Mouse (Mus musculus) lung, embryonic 16.5 days (tissue): ENCODE data around the gene Rcbtb1. TPM values are rescaled to one million over a fixed set of nuclear protein-coding genes. Genes with fewer than 3 reads are reported as not detected.
A peak's percentile ranks its signal among the peaks of the same experiment; 100 is the strongest.
"Not testable (repeated sequence)": the region's sequence is repeated elsewhere in the genome, so short reads cannot be mapped to it uniquely, and the experiment has no call there.

Source experiments
- ATAC-seq: fragments of 200-750 bp; cut with Nextera tagmentation; 2 replicates; pipeline ENCODE4 v1.8.0; 2017; ENCODE audit warnings: low read depth, mild to moderate bottlenecking, moderate library complexity
- H3K27ac ChIP-seq: fragments of 300-500 bp; sonication (generic); 2 replicates; pipeline ENCODE4 v1.5.1; 2014; ENCODE audit warnings: mild to moderate bottlenecking, control low read depth, low read length
- H3K27me3 ChIP-seq: fragments of 300-500 bp; sonication (generic); 2 replicates; pipeline ENCODE4 v1.6.1; 2014; ENCODE audit warnings: low read depth, low read length, mixed read lengths; ENCODE audit not compliant: control insufficient read depth, insufficient read depth
- H3K36me3 ChIP-seq: fragments of 300-500 bp; sonication (generic); 2 replicates; pipeline ENCODE4 v1.6.1; 2014; ENCODE audit warnings: low read length; ENCODE audit not compliant: control insufficient read depth, insufficient read depth
- H3K4me1 ChIP-seq: fragments of 300-500 bp; sonication (generic); replicated peaks from 2 replicates; pipeline ENCODE4 v1.6.1; 2014; ENCODE audit warnings: low read length, mixed read lengths; ENCODE audit not compliant: control insufficient read depth, insufficient read depth
- H3K4me2 ChIP-seq: fragments of 300-500 bp; sonication (generic); 2 replicates; pipeline ENCODE4 v1.6.1; 2014; ENCODE audit warnings: low read depth, low read length, control low read depth
- H3K4me3 ChIP-seq: fragments of 300-500 bp; sonication (generic); 2 replicates; pipeline ENCODE4 v1.5.1; 2014; ENCODE audit warnings: mild to moderate bottlenecking, low read length, control low read depth
- H3K9ac ChIP-seq: fragments of 300-500 bp; sonication (generic); 2 replicates; pipeline ENCODE4 v1.6.1; 2014; ENCODE audit warnings: low read length, control low read depth
- H3K9me3 ChIP-seq: fragments of 300-500 bp; sonication (generic); 2 replicates; pipeline ENCODE4 v1.6.1; 2016; ENCODE audit warnings: low read length; ENCODE audit not compliant: control insufficient read depth
- WGBS: fragments of 180-500 bp; shearing (Covaris S2); extraction: QIAGEN DNeasy Blood & Tissue Kit; methylation state at CpG from one replicate; pipeline ENCODE4 v1.1.7; 2014; 5-methylcytosine and 5-hydroxymethylcytosine counted together
- polyA plus RNA-seq: library from polyadenylated mRNA; unstranded; fragments of >200 nt; fragmentation: Nextera tagmentation; extraction: Ambion mirVana; gene quantifications from 2 replicates; pipeline ENCODE4 v1.2.1, GENCODE M21; 2015

Rcbtb1 gene
- polyA plus RNA-seq, 1 experiment from 2014 or later: 43.5 TPM

DNA sequence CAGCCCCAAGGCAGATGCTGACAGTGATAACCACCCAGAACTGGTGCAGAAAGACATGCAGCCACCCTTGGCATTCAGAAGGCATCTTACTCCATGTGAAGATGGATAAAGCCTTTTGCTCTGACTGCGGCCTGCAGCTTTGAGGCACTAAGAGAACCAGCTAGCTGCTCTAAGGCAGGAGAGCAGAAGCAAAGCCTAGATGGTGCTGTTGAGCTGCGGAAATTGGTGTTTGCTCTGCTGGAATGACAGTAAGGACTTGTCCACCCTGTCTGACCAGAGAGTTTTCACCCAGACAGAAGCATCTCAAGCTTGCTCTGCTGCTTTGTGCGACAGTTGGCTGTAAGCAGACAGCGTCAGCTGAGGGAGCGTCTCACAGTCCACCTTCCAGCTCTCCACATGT is 49.3 kb downstream of the Rcbtb1 start:
- 34% methylated on average over 5 of the region's 5 CpGs for WGBS
- H3K4me1 ChIP-seq, H3K9ac ChIP-seq, H3K4me3 ChIP-seq, H3K9me3 ChIP-seq, H3K27me3 ChIP-seq, H3K4me2 ChIP-seq, H3K36me3 ChIP-seq, H3K27ac ChIP-seq, ATAC-seq: not testable (repeated sequence)

DNA sequence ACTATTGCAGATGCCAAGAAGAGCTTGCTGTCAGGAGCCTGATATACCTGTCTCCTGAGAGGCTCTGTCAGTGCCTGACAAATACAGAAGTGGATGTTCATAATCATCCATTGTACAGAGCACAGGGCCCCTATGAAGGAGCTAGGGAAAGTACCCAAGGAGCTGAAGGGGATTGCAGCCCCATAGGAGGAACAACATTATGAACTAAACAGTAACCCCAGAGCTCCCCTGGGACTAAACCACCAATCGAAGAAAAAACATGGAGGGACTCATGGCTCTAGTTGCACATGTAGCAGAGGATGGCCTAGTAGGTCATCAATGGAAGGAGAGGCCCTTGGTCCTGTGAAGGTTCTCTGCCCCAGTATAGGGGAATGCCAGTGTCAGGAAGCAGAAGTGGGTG is 54.9 kb downstream of the Rcbtb1 start:
- not testable (repeated sequence) for ATAC-seq, H3K27me3 ChIP-seq, H3K36me3 ChIP-seq, H3K4me3 ChIP-seq, H3K4me1 ChIP-seq, H3K9ac ChIP-seq, H3K9me3 ChIP-seq, H3K27ac ChIP-seq, H3K4me2 ChIP-seq
- 85% methylated on average over 1 of the region's 1 CpGs for WGBS

DNA sequence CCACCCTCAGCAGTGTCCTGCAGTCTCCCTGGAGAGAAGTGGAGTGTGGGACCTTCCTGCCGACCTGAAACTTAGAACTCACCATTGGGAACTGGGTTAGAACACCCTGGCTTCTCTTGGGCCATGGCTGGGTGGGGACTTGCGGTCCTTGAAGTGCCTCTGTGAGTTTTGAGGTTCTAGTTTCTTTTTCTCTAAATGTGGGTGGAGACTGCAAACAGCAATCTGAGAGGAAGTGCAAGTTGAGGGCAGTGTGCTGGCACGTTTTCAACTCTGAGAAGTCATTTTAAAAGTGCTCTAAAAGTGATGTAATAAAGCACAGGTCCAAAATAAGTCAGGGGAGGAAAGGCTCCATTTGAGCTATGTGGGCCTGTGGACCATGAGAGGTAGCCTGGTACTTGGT is 59.0 kb downstream of the Rcbtb1 start, which contains the start of gene Gm6904:
Gene Gm6904 (minus strand): TSS at position 161 of the 400 bp plus-strand sequence.
- no peaks in the 10 kb centered on the region for H3K36me3 ChIP-seq
- H3K4me3 ChIP-seq: no peak within 1 kb of the TSS
- no peaks in the 10 kb centered on the region for H3K9me3 ChIP-seq
- 34% methylated on average over 3 of the region's 3 CpGs for WGBS
- ATAC-seq: peak; percentile 59; the same call in 1 of the 2 replicates
- H3K27me3 ChIP-seq: no peaks in the 10 kb centered on the region
- H3K27ac ChIP-seq: no peak within 1 kb of the TSS
- no peak within 1 kb of the TSS for H3K9ac ChIP-seq
- 0 out of 2 replicates have a peak, but pooled peaks cover 2% of the 10 kb centered on the region for H3K4me1 ChIP-seq
- H3K4me2 ChIP-seq: no peak within 1 kb of the TSS

DNA sequence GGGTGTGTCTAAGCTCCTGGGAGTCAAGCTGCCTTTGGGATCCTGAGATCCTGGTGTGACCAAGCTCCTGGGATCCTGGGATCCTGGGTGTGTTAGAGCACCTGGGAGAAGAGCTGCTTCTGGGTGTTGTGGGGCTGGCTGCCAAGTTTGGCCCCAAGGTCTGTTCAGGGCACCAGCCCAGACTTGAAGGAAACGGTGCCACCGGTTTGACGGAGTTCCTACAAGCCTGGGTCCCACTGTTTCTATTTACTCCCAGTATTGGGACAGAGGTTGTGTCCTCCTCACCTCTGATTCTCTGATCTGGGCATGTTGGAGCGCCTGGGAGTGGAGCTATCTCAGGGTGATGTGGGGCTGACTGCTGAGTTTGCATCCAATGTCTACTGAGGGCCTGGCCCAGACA is 74.0 kb downstream of the Rcbtb1 start:
- H3K4me3 ChIP-seq, H3K9ac ChIP-seq, H3K9me3 ChIP-seq, ATAC-seq, H3K36me3 ChIP-seq, H3K4me1 ChIP-seq, H3K27ac ChIP-seq, H3K4me2 ChIP-seq, H3K27me3 ChIP-seq: not testable (repeated sequence)
- 78% methylated on average over 4 of the region's 4 CpGs for WGBS

Other genes with a start within 250 kb of the Rcbtb1 start
- not detected in 2 replicates for gene 1700129C05Rik, start 58.3 kb upstream of the Rcbtb1 start, polyA plus RNA-seq
- not detected in 2 replicates for gene Gm5142, start 22.5 kb upstream of the Rcbtb1 start, polyA plus RNA-seq
- not detected in 2 replicates for gene Gm6904, start 59.0 kb downstream of the Rcbtb1 start, polyA plus RNA-seq
- gene Phf11a, start 96.3 kb downstream of the Rcbtb1 start, polyA plus RNA-seq: not detected in 2 replicates
- 0.40 and 1.2 TPM in 2 replicates for gene Phf11b, start 140.1 kb downstream of the Rcbtb1 start, polyA plus RNA-seq
- gene Phf11d, start 164.3 kb downstream of the Rcbtb1 start, polyA plus RNA-seq: 2.0 and 2.9 TPM in 2 replicates
- gene Phf11c, start 194.2 kb downstream of the Rcbtb1 start, polyA plus RNA-seq: 0.60 and 0.62 TPM in 2 replicates
- 9.7 and 10.3 TPM in 2 replicates for gene Setdb2, start 239.7 kb downstream of the Rcbtb1 start, polyA plus RNA-seq
- 50.0 and 52.2 TPM in 2 replicates for gene Cab39l, start 239.8 kb downstream of the Rcbtb1 start, polyA plus RNA-seq